Mouse (Mus musculus) lung, postnatal 0 days (tissue): Measurements from ENCODE around the gene Adamtsl5.

Experiments
- CTCF ChIP-seq: IDR thresholded peaks from 2 replicates; pipeline ENCODE4 v1.5.1; 2016; ENCODE audit warnings: antibody characterized with exemption, mild to moderate bottlenecking
- EP300 ChIP-seq: IDR thresholded peaks from 2 replicates; pipeline ENCODE4 v1.6.1; 2016; ENCODE audit warnings: antibody characterized with exemption, mild to moderate bottlenecking, control low read depth

- TF ChIP-seq CTCF (peak; percentile 88), EP300 (no peak)
Measured at GRCm38 (mm10) chr10:80348244-80348781, at the start of gene Adamtsl5.
